Mouse (Mus musculus): ENCODE measurements around the gene Olfr1555-ps1. TPM values are rescaled to one million over a fixed set of nuclear protein-coding genes. Genes with fewer than 3 reads are reported as not detected.

The Olfr1555-ps1 gene
- polyA plus RNA-seq (2017; shearing (Covaris generic)) = 0.23 TPM

DNA sequence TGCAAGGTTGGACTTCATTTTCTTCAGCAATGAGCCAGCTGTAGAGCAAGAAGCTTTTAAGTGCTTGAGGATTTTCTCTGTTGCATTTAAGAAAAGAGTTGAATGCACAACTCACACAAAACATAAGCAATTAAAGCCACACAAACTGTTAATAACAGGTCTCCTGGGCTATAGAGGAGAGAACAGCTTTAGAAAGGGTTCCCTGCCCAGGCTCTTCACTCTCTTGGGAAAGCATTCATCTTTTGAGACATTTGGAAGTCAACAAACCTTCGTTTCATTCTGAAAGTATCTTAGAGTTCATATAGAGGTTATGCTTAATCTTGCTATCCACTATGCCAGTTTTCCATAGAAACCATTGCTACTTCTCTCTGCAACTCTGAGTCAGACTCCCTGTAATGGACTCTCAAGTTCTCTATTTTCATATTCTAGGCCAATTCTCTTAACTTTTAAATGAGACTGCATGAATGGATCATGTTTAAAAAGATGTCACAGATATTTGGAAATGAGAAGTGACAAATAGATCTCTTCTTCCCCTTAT lies at the start of gene Olfr1555-ps1:
Olfr1555-ps1 (minus strand) TSS at position 51 of the 538 bp plus-strand sequence.

DNA sequence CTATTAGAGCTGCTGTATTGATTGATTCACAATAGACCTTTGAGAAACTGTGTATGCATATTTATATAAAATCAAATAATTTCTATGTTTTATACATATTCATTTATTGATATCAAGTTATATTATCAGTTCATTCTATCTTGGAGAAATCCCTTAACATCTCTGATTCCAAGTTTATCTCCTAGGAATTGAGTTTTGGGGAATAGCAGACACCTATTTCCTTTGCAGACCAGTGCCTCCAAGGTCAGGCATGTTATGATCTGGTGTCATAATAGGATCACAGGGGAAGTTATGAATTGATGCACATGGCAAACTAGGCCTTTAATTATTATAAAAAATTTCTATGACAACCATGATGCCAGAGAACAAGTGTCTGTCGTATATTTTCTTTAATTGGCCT lies 30.4 kb upstream of the Olfr1555-ps1 start, which contains the start of gene Olfr1431:
Olfr1431 (plus strand) TSS at position 301 of the 400 bp plus-strand sequence.

DNA sequence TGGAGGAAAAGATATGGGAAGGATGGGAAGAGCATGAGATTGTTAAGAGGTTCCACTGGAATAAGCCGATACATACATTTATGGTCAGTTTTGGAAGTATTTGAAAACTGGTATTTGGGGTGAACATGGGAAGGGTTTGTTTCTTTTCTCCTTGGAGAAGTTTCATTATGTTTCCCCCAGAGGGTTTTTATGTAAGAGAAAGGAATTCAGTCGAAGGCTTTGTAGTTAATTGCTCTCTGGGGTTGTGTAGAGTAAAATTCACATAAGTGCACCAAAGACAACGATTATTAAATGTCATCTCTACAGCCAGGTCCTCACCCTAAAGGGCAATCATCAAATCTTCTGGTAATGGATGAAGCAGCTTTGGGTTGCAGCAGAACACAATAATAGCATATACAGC lies 46.8 kb downstream of the Olfr1555-ps1 start, which contains the start of gene Olfr76:
Olfr76 (minus strand) TSS at position 101 of the 400 bp plus-strand sequence.

DNA sequence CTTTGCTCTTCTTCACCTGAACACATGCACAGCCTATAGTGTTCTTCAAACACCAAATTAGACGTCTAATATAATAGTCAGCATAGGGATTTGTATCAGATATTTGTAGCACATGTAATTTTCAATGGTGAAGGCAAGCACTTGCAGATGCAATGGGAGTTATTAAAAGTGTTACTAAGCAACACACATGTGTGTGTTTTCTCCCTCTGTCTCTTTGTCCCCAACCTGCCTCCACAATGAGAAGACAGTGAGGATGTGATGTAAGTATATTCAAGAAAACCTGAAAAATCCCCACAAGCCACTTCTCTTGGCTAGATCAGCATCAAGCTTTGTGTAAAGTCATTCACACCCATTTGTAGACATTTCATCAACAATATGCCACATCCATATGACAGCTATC lies 54.1 kb downstream of the Olfr1555-ps1 start, which contains the start of gene Olfr1428:
Olfr1428 (minus strand) TSS at position 101 of the 400 bp plus-strand sequence.

Other genes with a start within 250 kb of the Olfr1555-ps1 start
- 46.5 TPM for gene Osbp, start 204.2 kb downstream of the Olfr1555-ps1 start, polyA plus RNA-seq (2017; shearing (Covaris generic))
- gene Olfr1423, start 128.8 kb downstream of the Olfr1555-ps1 start, polyA plus RNA-seq (2017; shearing (Covaris generic)) = 0.04 TPM
- gene Olfr1424, start 107.4 kb downstream of the Olfr1555-ps1 start, polyA plus RNA-seq (2017; shearing (Covaris generic)) = not detected
- not detected for gene Olfr1425, start 92.4 kb downstream of the Olfr1555-ps1 start, polyA plus RNA-seq (2017; shearing (Covaris generic))
- gene Olfr1426, start 78.1 kb downstream of the Olfr1555-ps1 start, polyA plus RNA-seq (2017; shearing (Covaris generic)) = not detected
- gene Olfr1427, start 66.8 kb downstream of the Olfr1555-ps1 start, polyA plus RNA-seq (2017; shearing (Covaris generic)) = not detected
- gene Olfr1428, start 54.2 kb downstream of the Olfr1555-ps1 start, polyA plus RNA-seq (2017; shearing (Covaris generic)) = not detected
- gene Olfr76, start 46.9 kb downstream of the Olfr1555-ps1 start, polyA plus RNA-seq (2017; shearing (Covaris generic)) = 0.06 TPM
- not detected for gene Olfr1431, start 30.5 kb upstream of the Olfr1555-ps1 start, polyA plus RNA-seq (2017; shearing (Covaris generic))
- gene Olfr1432, start 62.5 kb upstream of the Olfr1555-ps1 start, polyA plus RNA-seq (2017; shearing (Covaris generic)) = not detected
- not detected for gene Olfr262, start 71.5 kb upstream of the Olfr1555-ps1 start, polyA plus RNA-seq (2017; shearing (Covaris generic))
- not detected for gene Olfr235, start 90.9 kb upstream of the Olfr1555-ps1 start, polyA plus RNA-seq (2017; shearing (Covaris generic))
- not detected for gene Olfr1434, start 109.7 kb upstream of the Olfr1555-ps1 start, polyA plus RNA-seq (2017; shearing (Covaris generic))
- gene Olfr1436, start 129.0 kb upstream of the Olfr1555-ps1 start, polyA plus RNA-seq (2017; shearing (Covaris generic)) = not detected
- 0.11 TPM for gene Olfr1437, start 155.0 kb upstream of the Olfr1555-ps1 start, polyA plus RNA-seq (2017; shearing (Covaris generic))
- not detected for gene Olfr1438-ps1, start 165.8 kb upstream of the Olfr1555-ps1 start, polyA plus RNA-seq (2017; shearing (Covaris generic))
- gene Olfr1440, start 217.2 kb upstream of the Olfr1555-ps1 start, polyA plus RNA-seq (2017; shearing (Covaris generic)) = not detected
- gene Olfr1441, start 247.3 kb upstream of the Olfr1555-ps1 start, polyA plus RNA-seq (2017; shearing (Covaris generic)) = not detected

All from CD4-positive, CD25-positive, alpha-beta regulatory T cell (primary cell).